Mouse (Mus musculus): Measurements from ENCODE around the gene Marc1. TPM values are rescaled to one million over a fixed set of nuclear protein-coding genes. Genes with fewer than 3 reads are reported as not detected.

Gene Marc1
- polyA plus RNA-seq, 1 experiment from 2014 or later: not detected

- Histone ChIP-seq H3K27me3 (peaks cover 42% of the 10 kb centered on the region), H3K36me3 (no peaks in the 10 kb centered on the region), H3K4me1 (replicated peaks) (peaks cover 30% of the 10 kb centered on the region), H3K9ac (replicated peaks) (peak overlapping the region; percentile 78), H3K27ac (peak overlapping the region; percentile 12; the same call in 1 of the 2 replicates), H3K4me2 (replicated peaks) (peak overlapping the region; percentile 87), H3K4me3 (replicated peaks) (peak overlapping the region; percentile 66), H3K9me3 (no peaks in the 10 kb centered on the region)
- under 1% methylated on average over 67 of the region's 67 CpGs for WGBS
- ATAC-seq: peak; percentile 96
Measured at GRCm38 (mm10) chr1:184845111-184846071, 34.3 kb upstream of the Marc1 start.

GRCm38 (mm10) chr1:184844326-184845066 lies 33.4 kb upstream of the Marc1 start:
- no peak for ATAC-seq
- Histone ChIP-seq H3K36me3 (no peaks in the 10 kb centered on the region), H3K4me3 (replicated peaks) (peak overlapping the region; percentile 66), H3K27ac (no peak overlapping the region), H3K4me1 (replicated peaks) (peaks cover 30% of the 10 kb centered on the region), H3K27me3 (peaks cover 42% of the 10 kb centered on the region), H3K9ac (replicated peaks) (peak overlapping the region; percentile 78; the same call in 1 of the 2 replicates), H3K9me3 (no peaks in the 10 kb centered on the region), H3K4me2 (replicated peaks) (peak overlapping the region; percentile 87)
- WGBS: 22% methylated on average over 15 of the region's 15 CpGs

DNA sequence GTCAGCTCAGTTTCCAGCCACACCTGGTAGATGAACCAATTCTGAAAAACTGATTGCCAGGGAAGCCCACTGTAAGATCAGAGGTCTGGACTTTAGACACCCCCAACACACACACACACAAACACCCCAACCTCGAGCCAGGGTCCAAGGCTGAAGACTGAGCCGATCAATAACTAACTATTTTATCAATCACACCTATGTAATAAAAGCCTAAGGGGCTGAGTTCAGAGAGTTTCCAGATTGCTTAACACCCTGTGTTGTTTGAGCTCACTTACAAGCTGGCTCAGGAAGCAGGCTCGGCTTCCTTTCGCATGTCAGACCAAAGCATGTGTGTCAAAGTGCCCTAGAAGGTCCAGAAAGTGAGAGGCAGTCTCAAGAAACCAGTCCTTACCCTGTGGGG lies 26.5 kb upstream of the Marc1 start:
- WGBS: 90% methylated on average over 4 of the region's 4 CpGs
- Histone ChIP-seq H3K4me3 (replicated peaks) (no peak overlapping the region), H3K9ac (replicated peaks) (no peak overlapping the region), H3K27me3 (no peaks in the 10 kb centered on the region), H3K36me3 (peaks cover 10% of the 10 kb centered on the region), H3K9me3 (no peaks in the 10 kb centered on the region), H3K4me2 (replicated peaks) (no peak overlapping the region), H3K4me1 (replicated peaks) (peaks cover 7% of the 10 kb centered on the region; the same call in 1 of the 2 replicates), H3K27ac (no peak overlapping the region)
- ATAC-seq: no peak

DNA sequence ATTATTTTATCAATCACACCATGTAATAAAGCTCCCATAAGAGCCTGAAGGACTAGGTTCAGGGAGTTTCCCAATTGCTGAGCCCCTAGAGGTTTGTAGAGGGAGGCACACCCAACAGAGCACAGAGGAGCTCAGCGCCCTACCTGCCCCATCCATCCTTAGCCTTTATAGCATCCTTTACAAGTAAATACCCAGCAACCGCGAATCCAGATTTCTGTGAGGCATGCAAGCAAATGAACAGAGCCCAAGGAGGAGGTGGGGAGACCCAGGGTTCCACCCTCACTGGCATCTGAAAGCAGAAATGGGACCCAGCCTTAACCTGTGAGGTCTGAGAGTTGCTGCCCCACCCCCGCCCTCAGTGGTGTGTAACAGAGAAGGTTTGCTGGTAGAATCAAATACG lies 25.2 kb upstream of the Marc1 start:
- Histone ChIP-seq H3K27me3 (no peaks in the 10 kb centered on the region), H3K9me3 (no peaks in the 10 kb centered on the region), H3K27ac (no peak overlapping the region), H3K9ac (replicated peaks) (no peak overlapping the region), H3K36me3 (peaks cover 21% of the 10 kb centered on the region), H3K4me1 (replicated peaks) (no peaks in the 10 kb centered on the region), H3K4me3 (replicated peaks) (no peak overlapping the region), H3K4me2 (replicated peaks) (no peak overlapping the region)
- no peak for ATAC-seq
- WGBS: 70% methylated on average over 5 of the region's 5 CpGs

DNA sequence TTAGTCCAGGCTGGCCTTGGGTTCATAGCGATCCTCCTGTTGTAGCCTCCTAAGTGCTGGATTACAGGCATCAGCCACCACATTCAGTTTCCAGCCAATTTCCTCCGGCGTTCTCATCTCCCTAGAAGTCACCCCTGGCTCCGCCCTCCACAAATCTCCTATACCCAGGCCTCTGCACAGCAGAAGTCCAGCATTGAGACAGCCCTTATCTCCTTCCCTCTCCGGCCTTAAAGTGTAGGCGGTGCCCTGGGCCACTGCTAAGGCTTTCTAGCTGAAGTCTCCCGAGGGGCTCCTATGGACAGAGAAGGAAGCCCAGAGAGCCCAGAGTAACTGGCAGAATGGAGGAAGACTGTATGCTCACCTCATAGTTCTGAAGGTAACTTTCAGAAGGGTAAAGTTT lies 22.4 kb upstream of the Marc1 start:
- H3K36me3 ChIP-seq: peaks cover 38% of the 10 kb centered on the region
- no peak for ATAC-seq
- H3K4me2 ChIP-seq (replicated peaks): no peak overlapping the region
- H3K9ac ChIP-seq (replicated peaks): no peak overlapping the region
- H3K4me3 ChIP-seq (replicated peaks): no peak overlapping the region
- H3K4me1 ChIP-seq (replicated peaks): no peaks in the 10 kb centered on the region
- H3K27me3 ChIP-seq: no peaks in the 10 kb centered on the region
- H3K27ac ChIP-seq: no peak overlapping the region
- no peaks in the 10 kb centered on the region for H3K9me3 ChIP-seq
- 94% methylated on average over 7 of the region's 7 CpGs for WGBS

DNA sequence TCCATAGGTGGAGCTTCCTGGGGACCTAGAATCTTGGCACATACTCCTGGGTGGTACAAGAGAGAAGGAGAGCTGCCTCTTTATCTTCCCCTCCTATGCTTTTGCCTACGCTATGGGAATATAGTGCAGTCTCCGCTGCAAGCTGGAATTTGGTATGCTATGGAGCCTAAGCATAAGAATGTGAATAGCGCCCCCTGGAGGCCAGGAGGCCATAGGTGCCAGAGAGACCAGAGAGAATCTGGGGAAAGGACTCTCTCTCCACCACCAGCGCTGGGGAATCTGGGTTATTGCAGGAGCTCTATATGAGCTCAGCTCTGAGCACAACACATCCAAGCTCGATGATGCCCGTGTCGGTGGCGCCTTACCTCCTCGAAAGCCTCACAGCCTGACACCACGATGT lies 21.1 kb upstream of the Marc1 start:
- Histone ChIP-seq H3K9ac (replicated peaks) (no peak overlapping the region), H3K27me3 (no peaks in the 10 kb centered on the region), H3K4me3 (replicated peaks) (no peak overlapping the region), H3K4me2 (replicated peaks) (no peak overlapping the region), H3K36me3 (peaks cover 38% of the 10 kb centered on the region), H3K27ac (no peak overlapping the region), H3K9me3 (no peaks in the 10 kb centered on the region), H3K4me1 (replicated peaks) (peaks cover 5% of the 10 kb centered on the region)
- no peak for ATAC-seq
- 83% methylated on average over 10 of the region's 10 CpGs for WGBS

DNA sequence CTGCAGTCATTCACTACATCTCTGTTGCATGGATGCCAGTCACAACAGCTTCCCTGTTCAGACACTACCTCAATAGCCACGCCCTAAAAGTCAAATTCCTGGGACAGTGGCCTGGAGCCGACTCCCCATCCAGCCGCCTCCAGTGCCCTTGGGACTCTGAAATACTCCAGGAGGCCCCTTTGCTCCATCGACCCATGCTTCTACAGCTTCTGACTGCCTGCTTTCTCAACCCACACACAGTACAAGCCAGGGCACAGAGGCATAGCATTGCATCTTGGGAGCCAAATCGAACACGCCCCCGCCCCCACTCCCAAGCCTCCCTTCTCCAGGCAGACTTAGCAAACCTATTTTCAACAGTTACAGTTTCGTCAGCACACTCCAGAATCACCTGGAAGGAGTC lies 18.8 kb upstream of the Marc1 start:
- Histone ChIP-seq H3K4me1 (replicated peaks) (peaks cover 10% of the 10 kb centered on the region), H3K27me3 (no peaks in the 10 kb centered on the region), H3K36me3 (peaks cover 38% of the 10 kb centered on the region), H3K4me3 (replicated peaks) (no peak overlapping the region), H3K4me2 (replicated peaks) (no peak overlapping the region), H3K9ac (replicated peaks) (no peak overlapping the region), H3K27ac (no peak overlapping the region), H3K9me3 (no peaks in the 10 kb centered on the region)
- 89% methylated on average over 8 of the region's 8 CpGs for WGBS
- no peak for ATAC-seq

- Histone ChIP-seq H3K4me1 (replicated peaks) (peaks cover 15% of the 10 kb centered on the region), H3K4me2 (replicated peaks) (peak overlapping the region; percentile 48), H3K36me3 (peaks cover 24% of the 10 kb centered on the region), H3K27ac (peak overlapping the region; percentile 1; the same call in 1 of the 2 replicates), H3K9ac (replicated peaks) (peak overlapping the region; percentile 48), H3K27me3 (no peaks in the 10 kb centered on the region), H3K9me3 (no peaks in the 10 kb centered on the region), H3K4me3 (replicated peaks) (peak overlapping the region; percentile 25)
- no peak for ATAC-seq
- WGBS: 24% methylated on average over 23 of the region's 23 CpGs
Measured at GRCm38 (mm10) chr1:184827175-184827701, 16.1 kb upstream of the Marc1 start.

DNA sequence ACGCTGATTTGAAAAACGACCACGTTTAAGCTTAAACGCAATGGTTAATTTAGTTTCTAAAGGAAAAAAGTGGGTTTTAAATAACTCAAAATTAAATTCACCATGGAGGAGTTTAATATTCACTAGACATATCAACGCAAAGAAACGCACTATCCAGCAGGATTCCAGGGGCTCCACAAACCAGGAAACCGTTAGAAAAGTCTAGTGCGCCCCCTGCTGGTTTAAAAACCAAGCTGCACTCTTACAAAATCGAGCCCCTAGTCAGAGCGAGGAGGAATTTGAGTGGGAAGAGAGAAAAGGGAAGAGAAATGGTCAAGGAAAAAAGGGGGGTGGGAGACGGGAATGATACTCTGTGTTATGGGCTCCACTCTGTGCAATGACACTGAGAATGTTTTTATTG lies 14.0 kb upstream of the Marc1 start:
- no peak overlapping the region for H3K27ac ChIP-seq
- no peak overlapping the region for H3K4me3 ChIP-seq (replicated peaks)
- ATAC-seq: peak; percentile 19; the same call in 1 of the 2 replicates
- H3K9ac ChIP-seq (replicated peaks): no peak overlapping the region
- H3K36me3 ChIP-seq: peaks cover 14% of the 10 kb centered on the region
- H3K4me2 ChIP-seq (replicated peaks): 0 out of 2 replicates have a peak overlapping the region, but pooled peaks have one; percentile 7
- no peaks in the 10 kb centered on the region for H3K9me3 ChIP-seq
- no peaks in the 10 kb centered on the region for H3K27me3 ChIP-seq
- WGBS: 25% methylated on average over 11 of the region's 11 CpGs
- peaks cover 15% of the 10 kb centered on the region for H3K4me1 ChIP-seq (replicated peaks)

DNA sequence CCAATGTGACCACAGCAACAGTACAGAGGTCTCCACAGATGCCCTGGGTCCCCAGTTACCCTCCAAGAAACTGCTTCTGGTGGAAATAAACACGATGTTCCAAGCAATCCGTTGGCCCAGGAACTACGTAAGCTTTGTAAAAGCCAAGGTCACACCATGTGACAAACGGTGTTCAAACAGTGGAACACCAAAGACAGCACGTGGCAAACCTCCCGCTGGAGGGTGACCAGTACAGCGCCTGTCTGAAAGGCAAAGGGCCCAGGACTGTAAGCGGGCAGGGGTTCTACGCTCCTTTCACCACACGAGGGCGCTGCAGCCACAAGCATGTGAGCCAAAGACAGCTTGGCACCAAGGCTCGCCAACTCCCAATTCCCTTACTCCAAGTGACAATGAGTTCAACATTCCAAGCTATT lies 13.3 kb upstream of the Marc1 start:
- Histone ChIP-seq H3K27me3 (no peaks in the 10 kb centered on the region), H3K4me2 (replicated peaks) (peak overlapping the region; percentile 7; the same call in 1 of the 2 replicates), H3K36me3 (peaks cover 11% of the 10 kb centered on the region; the same call in 1 of the 2 replicates), H3K27ac (no peak overlapping the region), H3K9me3 (no peaks in the 10 kb centered on the region), H3K4me1 (replicated peaks) (peaks cover 15% of the 10 kb centered on the region), H3K9ac (replicated peaks) (no peak overlapping the region), H3K4me3 (replicated peaks) (no peak overlapping the region)
- WGBS: 5% methylated on average over 12 of the region's 12 CpGs
- ATAC-seq: peak; percentile 87

DNA sequence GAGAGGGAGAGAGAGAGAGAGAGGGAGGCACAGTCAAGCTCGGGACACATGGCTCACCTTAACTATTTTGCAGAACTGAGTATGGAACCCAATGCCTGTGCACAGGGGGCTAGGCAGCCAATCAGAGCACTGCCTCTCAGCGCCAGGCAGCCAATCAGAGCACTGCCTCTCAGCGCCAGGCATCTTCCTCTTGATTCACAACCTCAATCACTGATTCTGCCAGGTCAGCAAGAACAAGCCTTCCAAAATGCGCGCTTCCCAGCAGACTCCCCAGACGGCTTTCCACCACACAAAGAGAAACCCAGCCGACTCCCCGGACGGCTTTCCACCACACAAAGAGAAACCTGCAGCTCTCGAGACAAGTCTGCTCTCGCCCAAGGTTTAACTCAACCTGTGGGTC lies 11.6 kb upstream of the Marc1 start:
- peaks cover 15% of the 10 kb centered on the region for H3K4me1 ChIP-seq (replicated peaks)
- H3K27me3 ChIP-seq: no peaks in the 10 kb centered on the region
- H3K9ac ChIP-seq (replicated peaks): no peak overlapping the region; the same call in 1 of the 2 replicates
- H3K4me3 ChIP-seq (replicated peaks): no peak overlapping the region; the same call in 1 of the 2 replicates
- H3K27ac ChIP-seq: no peak overlapping the region
- ATAC-seq: peak; percentile 64; the same call in 1 of the 2 replicates
- no peaks in the 10 kb centered on the region for H3K9me3 ChIP-seq
- WGBS: 12% methylated on average over 11 of the region's 11 CpGs
- H3K4me2 ChIP-seq (replicated peaks): peak overlapping the region; percentile 42
- peaks cover 21% of the 10 kb centered on the region; the same call in 1 of the 2 replicates for H3K36me3 ChIP-seq

Measured in midbrain, embryonic 13.5 days (tissue).